Mouse (Mus musculus): Measurements from ENCODE around the gene Ttll5.

DNA sequence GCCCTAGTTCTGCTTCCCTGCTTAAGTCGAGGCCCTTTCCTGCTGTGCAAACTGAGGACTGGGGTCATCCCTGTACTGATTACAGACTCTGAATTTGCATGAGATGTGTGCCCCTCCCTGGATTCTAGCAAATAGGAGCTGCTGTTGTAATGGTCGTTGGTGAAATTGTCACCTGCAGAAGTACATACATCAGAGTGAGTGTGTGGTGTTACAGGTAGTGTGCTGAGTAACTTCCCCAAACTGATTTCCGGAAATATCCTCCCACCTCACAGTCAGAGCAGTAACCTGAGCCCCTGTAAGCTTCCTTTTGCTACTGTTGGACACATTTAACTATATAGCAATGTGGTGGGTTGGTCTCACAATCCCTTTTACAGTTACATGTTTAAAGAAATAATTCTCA lies 131.2 kb downstream of the Ttll5 start:
- TF ChIP-seq CTCF (IDR thresholded peaks at IDR 0.05; ENCODE audit: extremely low read depth, insufficient read depth, insufficient read length, insufficient replicate concordance), result no peak
- TF ChIP-seq POLR2A (IDR thresholded peaks at IDR 0.05; ENCODE audit: low read depth, low read length), result no peak

Measured in spleen, adult 2 months (tissue).